Mouse (Mus musculus) lung, adult 2 months (tissue): ENCODE data around the gene Tnfrsf8. TPM values are rescaled to one million over a fixed set of nuclear protein-coding genes. Genes with fewer than 3 reads are reported as not detected.

Experiments
- DNase-seq: peaks from one replicate; pipeline ENCODE4 v3.0.0; 2022
- H3K4me1 ChIP-seq: fragments of 200-500 bp; 2 replicates; pipeline ENCODE4 v1.6.1; 2011; ENCODE audit warnings: low read length; ENCODE audit not compliant: control insufficient read depth, insufficient read depth
- H3K4me3 ChIP-seq: fragments of 200-500 bp; replicated peaks from 2 replicates; pipeline ENCODE3; 2011; ENCODE audit warnings: low read depth, mild to moderate bottlenecking, control low read depth, low read length; ENCODE audit errors: extremely low read depth
- CTCF ChIP-seq: fragments of 200-500 bp; IDR thresholded peaks from 2 replicates; pipeline ENCODE4 v1.5.1; 2011; ENCODE audit warnings: mild to moderate bottlenecking, low read length, control low read depth; ENCODE audit not compliant: insufficient read depth
- POLR2A ChIP-seq: fragments of 200-500 bp; IDR thresholded peaks from 2 replicates; pipeline ENCODE4 v1.6.1; 2011; ENCODE audit warnings: low read depth, mild to moderate bottlenecking, control low read depth, low read length, borderline replicate concordance; ENCODE audit errors: extremely low read depth
- WGBS: fragments of 180-500 bp; shearing (Covaris S2); methylation state at CpG from one replicate; pipeline ENCODE4 v1.1.7; 2018; 5-methylcytosine and 5-hydroxymethylcytosine counted together
- polyA plus RNA-seq: library from polyadenylated mRNA; depleted of rRNA; stranded (reverse); fragments of >200 nt; gene quantifications from 2 replicates; pipeline ENCODE4 v1.2.3, GENCODE M21; 2012

Gene Tnfrsf8
- polyA plus RNA-seq, 1 experiment: 0.28 TPM

DNA sequence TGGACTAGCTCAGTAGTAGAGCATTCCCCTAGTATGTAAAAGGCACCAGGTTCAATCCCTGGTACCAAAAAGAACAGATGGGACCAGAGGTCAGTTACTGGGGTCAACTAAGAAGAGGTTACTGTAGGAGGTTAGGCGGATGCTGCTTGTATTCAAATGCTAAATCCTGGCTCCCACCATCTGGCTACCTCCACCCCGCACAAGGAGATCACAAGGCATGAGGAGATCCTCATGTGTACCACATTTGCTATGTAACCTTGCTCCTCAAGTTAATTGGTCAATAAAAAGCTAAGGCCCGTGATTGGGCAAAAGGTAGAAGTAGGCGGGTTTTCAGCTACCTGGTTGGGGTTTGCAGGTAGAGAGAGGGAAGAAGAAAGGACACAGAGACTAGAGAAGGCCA, 43.3 kb downstream of the Tnfrsf8 start:
- WGBS: 91% methylated on average over 4 of the region's 4 CpGs
- Histone ChIP-seq H3K4me1 (peaks cover 3% of the 10 kb centered on the region; the same call in 1 of the 2 replicates), H3K4me3 (no peak overlapping the region)
- no peak for TF ChIP-seq POLR2A
- no peak for TF ChIP-seq CTCF
- no peak for DNase-seq

DNA sequence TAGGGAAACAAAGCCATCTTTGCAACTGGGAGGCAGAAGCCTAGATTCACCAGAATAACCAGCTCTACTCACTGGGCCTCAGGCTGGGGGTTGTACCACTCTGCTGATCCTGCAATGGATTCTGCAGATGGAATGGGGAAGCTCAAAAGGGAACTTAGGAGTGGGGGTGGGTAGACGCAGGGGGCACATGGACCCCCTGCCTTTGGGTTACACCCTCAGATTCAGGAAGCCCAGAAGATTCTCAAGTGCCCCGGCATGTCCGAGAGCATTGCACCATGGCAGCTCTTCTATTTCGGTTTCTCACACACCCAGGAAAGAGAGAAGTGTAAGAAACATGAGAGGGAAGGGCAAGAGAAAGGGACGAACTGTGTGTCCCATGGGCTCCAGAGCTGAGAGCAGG, 44.8 kb downstream of the Tnfrsf8 start:
- H3K4me3 ChIP-seq: no peak overlapping the region
- H3K4me1 ChIP-seq: peaks cover 3% of the 10 kb centered on the region; the same call in 1 of the 2 replicates
- DNase-seq: no peak
- no peak for TF ChIP-seq CTCF
- no peak for TF ChIP-seq POLR2A
- WGBS: 80% methylated on average over 5 of the region's 5 CpGs

DNA sequence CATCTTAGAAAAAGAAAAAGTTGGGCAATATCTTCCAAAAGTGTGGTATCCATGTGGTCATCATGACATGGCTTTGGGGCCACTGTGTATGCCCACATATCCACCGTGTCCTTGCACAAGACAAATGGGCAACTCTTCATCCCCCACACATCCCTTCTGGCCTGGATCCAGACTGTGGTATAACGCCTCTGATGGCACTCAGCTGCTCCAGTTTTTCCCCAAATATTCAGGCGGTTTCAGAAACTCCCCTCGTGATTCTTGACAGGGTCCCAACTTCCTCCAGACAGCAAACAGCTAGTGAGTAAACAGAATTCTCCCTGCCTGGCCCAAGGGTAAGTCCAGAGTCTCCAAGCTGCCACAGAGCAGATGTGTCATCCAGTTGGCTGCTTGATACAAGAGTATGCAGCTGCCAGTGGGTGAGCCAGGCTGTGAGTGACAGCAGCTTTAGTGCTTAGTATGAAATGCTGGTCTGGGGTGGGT, 47.3 kb downstream of the Tnfrsf8 start:
- 41% methylated on average over 4 of the region's 4 CpGs for WGBS
- H3K4me1 ChIP-seq: no peaks in the 10 kb centered on the region
- TF ChIP-seq POLR2A (no peak), CTCF (no peak)
- DNase-seq: no peak
- H3K4me3 ChIP-seq: no peak overlapping the region

DNA sequence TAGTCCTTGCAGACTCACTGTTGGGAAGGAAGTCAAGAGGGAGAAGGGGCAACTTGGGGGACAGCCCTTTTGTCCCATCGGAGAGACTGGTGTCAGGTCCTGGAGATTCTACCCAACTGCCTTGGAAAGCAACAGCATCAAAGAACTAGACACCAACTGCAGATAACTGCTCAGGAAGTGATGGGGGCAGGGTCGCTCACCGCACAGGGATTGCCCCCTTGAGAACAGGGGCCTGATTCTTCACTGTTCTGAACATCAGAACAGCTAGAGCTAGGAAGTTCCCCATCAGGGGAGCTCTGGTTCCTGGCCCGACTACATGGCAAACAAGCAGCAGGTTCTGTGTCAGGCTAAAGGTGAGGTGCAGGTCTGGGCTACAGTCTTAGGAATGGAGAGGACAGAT, 48.5 kb downstream of the Tnfrsf8 start:
- WGBS: 79% methylated on average over 4 of the region's 4 CpGs
- DNase-seq: no peak
- no peaks in the 10 kb centered on the region for H3K4me1 ChIP-seq
- no peak overlapping the region for H3K4me3 ChIP-seq
- TF ChIP-seq CTCF: no peak
- no peak for TF ChIP-seq POLR2A

DNA sequence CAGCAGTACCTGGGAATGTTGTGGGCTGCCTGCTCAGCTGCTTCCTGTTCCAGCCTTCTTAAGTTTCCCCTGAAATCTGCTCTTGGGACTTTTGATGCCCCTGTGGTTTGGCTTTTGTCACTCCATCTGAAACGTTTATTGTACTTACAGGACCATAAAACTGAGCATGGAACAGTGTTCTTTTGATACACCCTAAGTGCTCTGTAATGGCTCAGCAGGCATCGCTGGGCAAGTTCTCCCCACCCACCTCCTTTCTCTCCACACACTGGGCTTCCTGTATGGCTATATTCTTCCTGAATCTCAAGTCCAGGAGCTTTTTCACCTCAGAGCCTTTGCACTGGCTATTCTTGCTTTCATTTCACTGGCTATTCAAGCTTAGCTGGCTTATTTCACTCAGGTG, 50.2 kb downstream of the Tnfrsf8 start:
- TF ChIP-seq CTCF (no peak), POLR2A (no peak)
- DNase-seq: no peak
- WGBS: 17% methylated on average over 2 of the region's 2 CpGs
- no peak overlapping the region for H3K4me3 ChIP-seq
- H3K4me1 ChIP-seq: no peaks in the 10 kb centered on the region

DNA sequence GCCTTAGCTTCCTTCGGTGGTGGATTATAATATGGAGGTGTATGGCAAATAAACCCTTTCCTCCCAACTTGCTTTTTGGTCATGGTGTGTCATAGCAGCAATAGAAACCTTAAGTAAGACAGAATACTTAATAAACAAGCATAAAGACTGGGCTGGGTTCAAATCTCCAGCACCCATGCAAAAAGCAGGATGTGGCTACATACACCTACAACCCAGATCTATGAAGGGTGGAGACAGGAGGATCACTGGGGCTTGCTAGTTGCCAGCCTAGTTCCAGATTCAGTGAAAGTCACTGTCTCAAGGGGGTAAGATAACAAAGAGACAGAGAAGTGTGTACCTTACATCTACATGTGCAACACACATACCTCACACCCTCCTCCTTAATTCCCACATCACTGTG, 51.4 kb downstream of the Tnfrsf8 start:
- H3K4me3 ChIP-seq: no peak overlapping the region
- H3K4me1 ChIP-seq: no peaks in the 10 kb centered on the region
- TF ChIP-seq CTCF (no peak), POLR2A (no peak)
- 100% methylated on average over 1 of the region's 1 CpGs for WGBS
- no peak for DNase-seq

DNA sequence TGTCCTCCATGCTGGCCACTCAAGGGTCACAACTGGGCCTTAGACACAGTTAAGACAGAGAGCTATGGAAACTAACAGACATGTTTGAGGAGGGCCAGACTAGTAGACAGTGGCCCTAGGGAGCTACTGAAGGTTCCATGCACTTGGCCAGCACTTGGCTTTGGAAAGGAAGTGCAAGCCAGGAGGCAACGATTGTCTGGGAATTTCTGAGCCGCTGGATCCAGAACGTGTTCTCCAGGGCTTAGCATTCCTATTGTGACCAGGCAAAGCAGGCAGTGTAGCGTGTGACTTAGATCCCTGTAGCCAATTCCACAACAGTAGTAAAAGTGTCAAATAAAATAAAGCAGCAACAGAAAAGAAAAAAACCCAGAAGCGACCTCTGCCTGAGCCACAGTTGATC, 54.2 kb downstream of the Tnfrsf8 start:
- Histone ChIP-seq H3K4me3 (no peak overlapping the region), H3K4me1 (no peaks in the 10 kb centered on the region)
- no peak for DNase-seq
- WGBS: 62% methylated on average over 5 of the region's 5 CpGs
- TF ChIP-seq POLR2A (no peak), CTCF (no peak)

DNA sequence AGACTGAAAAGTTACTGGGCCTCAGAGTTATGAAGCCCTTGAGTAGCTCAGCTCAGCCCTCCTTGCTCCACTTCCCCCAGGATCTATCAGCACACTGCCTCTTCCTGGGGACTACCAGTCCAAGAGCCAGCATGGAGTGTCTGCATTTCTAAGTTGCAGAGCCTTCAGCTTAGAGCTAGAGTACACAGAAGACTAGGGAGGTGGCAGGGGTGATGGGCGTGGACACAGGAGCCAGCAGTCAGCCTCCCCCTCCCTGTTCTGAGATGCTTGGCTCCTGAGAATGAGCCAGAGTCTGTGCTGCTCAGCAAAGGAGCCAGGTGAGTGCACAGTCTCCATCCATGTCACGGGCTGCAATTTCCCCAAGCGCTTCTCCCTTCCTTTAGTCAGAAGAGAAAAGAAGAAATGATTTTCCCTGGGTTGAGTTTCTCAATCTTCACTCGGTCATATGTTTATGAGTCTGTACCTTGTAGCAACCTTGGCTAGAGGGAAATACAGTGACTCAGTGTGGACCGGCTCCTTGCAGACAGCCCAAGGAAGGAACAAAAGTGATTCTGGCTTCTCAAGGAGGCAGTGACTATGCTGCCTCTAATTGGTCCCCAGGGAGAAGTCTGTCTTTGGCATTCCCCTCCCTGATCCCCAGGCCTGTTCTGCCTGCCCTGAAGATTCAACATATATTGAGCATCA, 57.1 kb downstream of the Tnfrsf8 start:
- no peak for DNase-seq
- TF ChIP-seq CTCF (no peak), POLR2A (no peak)
- WGBS: 68% methylated on average over 5 of the region's 5 CpGs
- Histone ChIP-seq H3K4me3 (no peak overlapping the region), H3K4me1 (no peaks in the 10 kb centered on the region)

DNA sequence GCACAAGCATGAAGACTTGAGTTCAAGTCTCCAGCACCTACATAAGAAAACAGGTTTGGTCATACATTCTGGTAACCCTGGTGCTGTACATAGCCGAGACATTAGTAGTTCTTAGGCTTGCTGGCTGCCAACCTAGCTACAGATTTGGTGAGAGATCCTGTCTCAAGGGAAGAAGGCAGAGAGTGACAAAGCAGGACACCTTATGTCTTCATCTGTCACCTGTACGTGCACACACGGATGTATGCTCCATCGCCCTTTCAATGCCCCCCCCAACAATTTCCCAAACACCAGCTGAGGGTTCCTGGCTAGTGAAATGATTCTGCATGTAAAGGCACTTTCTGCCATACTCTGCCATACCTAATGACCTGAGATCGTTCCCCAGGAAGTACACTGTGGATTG, 58.8 kb downstream of the Tnfrsf8 start:
- Histone ChIP-seq H3K4me1 (no peaks in the 10 kb centered on the region), H3K4me3 (no peak overlapping the region)
- TF ChIP-seq POLR2A (no peak), CTCF (no peak)
- DNase-seq: no peak
- 86% methylated on average over 5 of the region's 5 CpGs for WGBS

DNA sequence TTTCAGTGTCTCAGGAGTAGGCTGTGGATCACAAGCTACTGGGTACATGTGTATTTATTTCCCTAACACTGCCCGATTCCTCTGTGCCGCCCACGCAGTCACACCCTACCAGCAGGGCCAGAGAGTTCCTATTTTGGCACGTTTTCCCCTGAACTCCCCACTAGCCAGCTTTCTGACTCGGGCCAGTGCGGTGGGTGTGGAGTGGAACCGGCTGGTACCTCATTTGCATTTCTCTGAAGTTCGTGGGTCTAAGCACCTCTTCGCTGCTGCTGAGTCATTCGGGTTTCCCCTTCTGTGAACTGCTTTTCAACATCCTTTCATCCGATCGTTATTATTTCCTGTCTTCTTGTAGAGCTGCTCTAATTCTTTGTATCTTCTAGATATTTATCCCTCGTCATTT, 60.5 kb downstream of the Tnfrsf8 start:
- WGBS: 11% methylated on average over 13 of the region's 13 CpGs
- DNase-seq: no peak
- TF ChIP-seq POLR2A: no peak
- no peak for TF ChIP-seq CTCF
- no peak overlapping the region for H3K4me3 ChIP-seq
- H3K4me1 ChIP-seq: no peaks in the 10 kb centered on the region

DNA sequence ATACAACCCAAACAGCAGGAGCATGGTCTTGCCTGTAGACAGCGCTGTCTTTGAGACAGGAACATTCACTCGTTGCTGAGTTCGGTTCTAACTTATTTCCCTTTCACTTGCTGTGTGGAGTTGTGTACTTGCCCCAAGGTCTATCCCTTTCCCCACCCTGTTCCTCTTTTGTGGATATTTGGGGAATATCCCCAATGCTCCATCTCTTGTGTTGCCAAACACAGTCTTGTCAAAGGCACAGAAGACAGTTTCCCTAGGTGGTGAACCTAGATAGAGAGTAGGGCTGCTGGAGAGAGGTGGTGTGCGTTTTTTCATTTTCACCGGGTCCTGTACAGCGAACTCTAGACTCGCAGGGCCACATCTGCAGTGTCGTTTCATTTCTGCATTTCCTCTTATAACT, 62.4 kb downstream of the Tnfrsf8 start:
- DNase-seq: no peak
- Histone ChIP-seq H3K4me1 (no peaks in the 10 kb centered on the region), H3K4me3 (no peak overlapping the region)
- TF ChIP-seq POLR2A: no peak
- 76% methylated on average over 8 of the region's 8 CpGs for WGBS
